Mouse (Mus musculus) kidney, embryonic 14.5 days (tissue): Measurements from ENCODE around the gene Zfp870. TPM values are rescaled to one million over a fixed set of nuclear protein-coding genes. Genes with fewer than 3 reads are reported as not detected.
"Not testable (repeated sequence)": the region's sequence is repeated elsewhere in the genome, so short reads cannot be mapped to it uniquely, and the experiment has no call there.

Source experiments
- ATAC-seq: fragments of 200-750 bp; cut with Nextera tagmentation; 2 replicates; pipeline ENCODE4 v1.8.0; 2017; ENCODE audit warnings: moderate number of reproducible peaks, mild to moderate bottlenecking, moderate TSS enrichment, moderate library complexity; ENCODE audit not compliant: low FRiP score, low TSS enrichment
- H3K27ac ChIP-seq: fragments of 300-500 bp; sonication (generic); 2 replicates; pipeline ENCODE4 v1.5.1; 2014; ENCODE audit warnings: low read depth, mild to moderate bottlenecking, low read length, moderate library complexity, mixed read lengths
- H3K27me3 ChIP-seq: fragments of 300-500 bp; sonication (generic); 2 replicates; pipeline ENCODE4 v1.6.1; 2014; ENCODE audit warnings: mild to moderate bottlenecking, low read length; ENCODE audit not compliant: control insufficient read depth, insufficient read depth
- H3K36me3 ChIP-seq: fragments of 300-500 bp; sonication (generic); 2 replicates; pipeline ENCODE4 v1.6.1; 2014; ENCODE audit warnings: low read length, mixed read lengths; ENCODE audit not compliant: control insufficient read depth, insufficient read depth
- H3K4me1 ChIP-seq: fragments of 300-500 bp; sonication (generic); 2 replicates; pipeline ENCODE4 v1.6.1; 2014; ENCODE audit warnings: low read length, mixed read lengths; ENCODE audit not compliant: control insufficient read depth, insufficient read depth
- H3K4me2 ChIP-seq: fragments of 300-500 bp; sonication (generic); replicated peaks from 2 replicates; pipeline ENCODE4 v1.6.1; 2014; ENCODE audit warnings: low read depth, mild to moderate bottlenecking, low read length
- H3K4me3 ChIP-seq: fragments of 300-500 bp; sonication (generic); 2 replicates; pipeline ENCODE4 v1.5.1; 2014; ENCODE audit warnings: mild to moderate bottlenecking, low read length
- H3K9ac ChIP-seq: fragments of 300-500 bp; sonication (generic); 2 replicates; pipeline ENCODE4 v1.6.1; 2014; ENCODE audit warnings: low read depth, mild to moderate bottlenecking, low read length, moderate library complexity
- H3K9me3 ChIP-seq: fragments of 300-500 bp; sonication (generic); 2 replicates; pipeline ENCODE4 v1.6.1; 2016; ENCODE audit warnings: low read length; ENCODE audit not compliant: control insufficient read depth
- WGBS: fragments of 180-500 bp; shearing (Covaris S2); extraction: QIAGEN DNeasy Blood & Tissue Kit; methylation state at CpG from one replicate; pipeline ENCODE4 v1.1.7; 2014; 5-methylcytosine and 5-hydroxymethylcytosine counted together
- polyA plus RNA-seq: library from polyadenylated mRNA; unstranded; fragments of >200 nt; fragmentation: Nextera tagmentation; extraction: Ambion mirVana; gene quantifications from 2 replicates; pipeline ENCODE4 v1.2.1, GENCODE M21; 2014

Gene Zfp870
- polyA plus RNA-seq, 1 experiment from 2014 or later = 8.9 TPM

GRCm38 (mm10) chr17:32878773-32879172, 12.7 kb downstream of the Zfp870 start:
- 95% methylated on average over 11 of the region's 11 CpGs for WGBS
- peaks cover 4% of the 10 kb centered on the region; the same call in 1 of the 2 replicates for H3K27me3 ChIP-seq
- H3K9me3 ChIP-seq = no peaks in the 10 kb centered on the region
- no peak overlapping the region for H3K4me2 ChIP-seq
- H3K27ac ChIP-seq = no peak overlapping the region
- peaks cover 24% of the 10 kb centered on the region; the same call in 1 of the 2 replicates for H3K36me3 ChIP-seq
- no peak overlapping the region for H3K9ac ChIP-seq
- no peak overlapping the region for H3K4me3 ChIP-seq
- ATAC-seq = no peak
- no peaks in the 10 kb centered on the region for H3K4me1 ChIP-seq

- peaks cover 12% of the 10 kb centered on the region; the same call in 1 of the 2 replicates for H3K36me3 ChIP-seq
- no peak for ATAC-seq
- WGBS = 5% methylated on average over 22 of the region's 22 CpGs
- H3K4me3 ChIP-seq = peak overlapping the region; percentile 16
- H3K4me1 ChIP-seq = no peaks in the 10 kb centered on the region
- 0 out of 2 replicates have a peak overlapping the region, but pooled peaks have one; percentile 7 for H3K27ac ChIP-seq
- no peaks in the 10 kb centered on the region for H3K9me3 ChIP-seq
- H3K4me2 ChIP-seq = peak overlapping the region; percentile 36
- H3K27me3 ChIP-seq = peaks cover 4% of the 10 kb centered on the region; the same call in 1 of the 2 replicates
- no peak overlapping the region for H3K9ac ChIP-seq
Measured at GRCm38 (mm10) chr17:32877471-32878171, 13.8 kb downstream of the Zfp870 start.

GRCm38 (mm10) chr17:32872696-32873095, 18.7 kb downstream of the Zfp870 start:
- H3K9me3 ChIP-seq = peaks cover 3% of the 10 kb centered on the region; the same call in 1 of the 2 replicates
- no peak overlapping the region for H3K4me2 ChIP-seq
- peaks cover 4% of the 10 kb centered on the region; the same call in 1 of the 2 replicates for H3K27me3 ChIP-seq
- ATAC-seq = no peak
- no peaks in the 10 kb centered on the region for H3K36me3 ChIP-seq
- WGBS = 73% methylated on average over 5 of the region's 5 CpGs
- H3K9ac ChIP-seq = no peak overlapping the region
- no peak overlapping the region for H3K4me3 ChIP-seq
- no peaks in the 10 kb centered on the region for H3K4me1 ChIP-seq
- H3K27ac ChIP-seq = no peak overlapping the region

- Histone ChIP-seq H3K9ac (no peak overlapping the region), H3K4me1 (no peaks in the 10 kb centered on the region), H3K27ac (no peak overlapping the region), H3K9me3 (peaks cover 3% of the 10 kb centered on the region; the same call in 1 of the 2 replicates), H3K36me3 (no peaks in the 10 kb centered on the region), H3K4me2 (no peak overlapping the region), H3K4me3 (no peak overlapping the region), H3K27me3 (peaks cover under 1% of the 10 kb centered on the region; the same call in 1 of the 2 replicates)
- 73% methylated on average over 4 of the region's 4 CpGs for WGBS
- ATAC-seq = no peak
Measured at GRCm38 (mm10) chr17:32872091-32872490, 19.4 kb downstream of the Zfp870 start.

GRCm38 (mm10) chr17:32871483-32871882, 20.0 kb downstream of the Zfp870 start:
- Histone ChIP-seq H3K4me2 (no peak overlapping the region), H3K9me3 (peaks cover 3% of the 10 kb centered on the region; the same call in 1 of the 2 replicates)
- 97% methylated on average over 1 of the region's 1 CpGs for WGBS

GRCm38 (mm10) chr17:32867266-32867665, 24.2 kb downstream of the Zfp870 start:
- not testable (repeated sequence) for H3K27me3 ChIP-seq, H3K4me2 ChIP-seq, H3K9ac ChIP-seq, H3K4me1 ChIP-seq, H3K9me3 ChIP-seq, H3K36me3 ChIP-seq, H3K4me3 ChIP-seq, ATAC-seq, H3K27ac ChIP-seq
- WGBS = 76% methylated on average over 3 of the region's 7 CpGs

More at GRCm38 (mm10) chr17:32871483-32871882, 20.0 kb downstream of the Zfp870 start:
- Histone ChIP-seq H3K27me3 (0 out of 2 replicates have a peak, but pooled peaks cover 1% of the 10 kb centered on the region), H3K27ac (no peak overlapping the region), H3K4me1 (no peaks in the 10 kb centered on the region), H3K36me3 (no peaks in the 10 kb centered on the region), H3K9ac (no peak overlapping the region), H3K4me3 (no peak overlapping the region)
- ATAC-seq = no peak

GRCm38 (mm10) chr17:32856713-32857112, 34.7 kb downstream of the Zfp870 start:
- not testable (repeated sequence) for H3K9ac ChIP-seq, ATAC-seq, H3K36me3 ChIP-seq, H3K4me2 ChIP-seq, H3K4me1 ChIP-seq, H3K4me3 ChIP-seq, H3K9me3 ChIP-seq, H3K27me3 ChIP-seq, H3K27ac ChIP-seq
- WGBS = 61% methylated on average over 2 of the region's 6 CpGs

GRCm38 (mm10) chr17:32851581-32851980, 39.9 kb downstream of the Zfp870 start:
- Histone ChIP-seq H3K36me3 (no peaks in the 10 kb centered on the region), H3K4me2 (no peak overlapping the region), H3K9ac (no peak overlapping the region), H3K27ac (no peak overlapping the region), H3K4me3 (no peak overlapping the region), H3K4me1 (no peaks in the 10 kb centered on the region), H3K27me3 (no peaks in the 10 kb centered on the region), H3K9me3 (no peaks in the 10 kb centered on the region)
- 63% methylated on average over 7 of the region's 7 CpGs for WGBS
- no peak for ATAC-seq

- ATAC-seq = no peak
- no peaks in the 10 kb centered on the region for H3K36me3 ChIP-seq
Measured at GRCm38 (mm10) chr17:32841388-32841787, 50.1 kb downstream of the Zfp870 start.

More at GRCm38 (mm10) chr17:32841388-32841787, 50.1 kb downstream of the Zfp870 start:
- Histone ChIP-seq H3K4me3 (no peak overlapping the region), H3K27me3 (no peaks in the 10 kb centered on the region), H3K4me2 (no peak overlapping the region), H3K9ac (no peak overlapping the region), H3K27ac (no peak overlapping the region), H3K4me1 (0 out of 2 replicates have a peak, but pooled peaks cover 2% of the 10 kb centered on the region), H3K9me3 (peaks cover 6% of the 10 kb centered on the region; the same call in 1 of the 2 replicates)
- WGBS = 83% methylated on average over 2 of the region's 2 CpGs
